8 mouse cellular contexts compared by ENCODE assay signal in the genomic region with DNA sequence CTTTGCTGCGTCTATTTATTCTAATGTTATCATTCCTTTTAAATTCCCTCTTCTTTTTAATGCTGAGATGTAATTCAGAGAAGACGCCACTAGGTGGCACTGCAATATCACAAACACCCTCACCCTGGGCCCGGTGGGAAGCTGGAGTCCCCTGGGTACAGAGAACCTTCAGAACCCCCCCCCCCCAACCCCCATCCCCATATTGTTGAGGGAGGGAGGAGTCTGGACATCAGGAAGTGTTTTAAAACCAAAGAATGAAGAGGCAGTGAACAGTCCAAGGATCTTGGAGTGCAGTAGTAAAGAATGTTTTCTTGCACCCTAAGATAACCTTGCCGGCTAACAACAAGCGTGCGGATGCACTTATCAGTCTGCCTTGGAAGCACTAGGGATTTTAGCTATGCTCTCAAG. TPM values are rescaled to one million over a fixed set of nuclear protein-coding genes. Genes with fewer than 3 reads are reported as not detected.
DNase-seq lines count a peak whose midpoint lies in the region; ATAC-seq and TF ChIP-seq lines count a peak whose summit lies in the region.

No protein-coding gene starts in this region.

- H3K4me2 ChIP-seq in heart, postnatal 0 days (ENCODE audit: low read depth, low read length), result peak overlapping the region; percentile 21; the same call in 1 of the 2 replicates
- H3K4me2 ChIP-seq in limb, embryonic 14.5 days (replicated peaks; ENCODE audit: low read depth, low read length, severe bottlenecking), result no peak overlapping the region
- H3K4me2 ChIP-seq in neural tube, embryonic 13.5 days, result no peak overlapping the region

- WGBS in heart, postnatal 0 days, result 10% methylated on average over 6 of the region's 6 CpGs
- 45% methylated on average over 6 of the region's 6 CpGs for WGBS in limb, embryonic 14.5 days
- WGBS in neural tube, embryonic 13.5 days, result 45% methylated on average over 6 of the region's 6 CpGs

- TF ChIP-seq POLR2A in limb, embryonic 14.5 days (IDR thresholded peaks at IDR 0.05; ENCODE audit: borderline replicate concordance, extremely low read depth, insufficient read depth, insufficient read length), result no peak

- no peaks in the 10 kb centered on the region for H3K27me3 ChIP-seq in heart, postnatal 0 days (ENCODE audit: control insufficient read depth, insufficient read depth, low read length)
- no peaks in the 10 kb centered on the region for H3K27me3 ChIP-seq in limb, embryonic 14.5 days (ENCODE audit: control insufficient read depth, insufficient read depth, low read length)
- no peaks in the 10 kb centered on the region for H3K27me3 ChIP-seq in neural tube, embryonic 13.5 days

- H3K9ac ChIP-seq in heart, postnatal 0 days (replicated peaks; ENCODE audit: low read depth, low read length), result no peak overlapping the region
- no peak overlapping the region for H3K9ac ChIP-seq in limb, embryonic 14.5 days (ENCODE audit: low read depth, low read length, severe bottlenecking)
- no peak overlapping the region for H3K9ac ChIP-seq in neural tube, embryonic 13.5 days

- no peak overlapping the region for H3K27ac ChIP-seq in heart, postnatal 0 days (ENCODE audit: low read depth)
- H3K27ac ChIP-seq in limb, embryonic 14.5 days (replicated peaks; ENCODE audit: low read depth, low read length), result no peak overlapping the region
- no peak overlapping the region for H3K27ac ChIP-seq in neural tube, embryonic 13.5 days (replicated peaks)

- H3K9me3 ChIP-seq in heart, postnatal 0 days (replicated peaks; ENCODE audit: control insufficient read depth, low read length), result no peaks in the 10 kb centered on the region
- no peaks in the 10 kb centered on the region for H3K9me3 ChIP-seq in limb, embryonic 14.5 days (ENCODE audit: control insufficient read depth, low read length)
- H3K9me3 ChIP-seq in neural tube, embryonic 13.5 days, result no peaks in the 10 kb centered on the region

- H3K4me1 ChIP-seq in heart, postnatal 0 days (ENCODE audit: control insufficient read depth, insufficient read depth), result no peaks in the 10 kb centered on the region
- H3K4me1 ChIP-seq in limb, embryonic 14.5 days (ENCODE audit: control insufficient read depth, insufficient read depth, low read length), result no peaks in the 10 kb centered on the region
- H3K4me1 ChIP-seq in neural tube, embryonic 13.5 days (replicated peaks), result no peaks in the 10 kb centered on the region

- no peaks in the 10 kb centered on the region for H3K36me3 ChIP-seq in heart, postnatal 0 days (replicated peaks; ENCODE audit: control insufficient read depth, insufficient read depth, low read length)
- no peaks in the 10 kb centered on the region for H3K36me3 ChIP-seq in limb, embryonic 14.5 days (ENCODE audit: control insufficient read depth, insufficient read depth, low read length)
- H3K36me3 ChIP-seq in neural tube, embryonic 13.5 days, result no peaks in the 10 kb centered on the region

- no peak overlapping the region for H3K4me3 ChIP-seq in heart, postnatal 0 days (ENCODE audit: low read depth, low read length)
- no peak overlapping the region for H3K4me3 ChIP-seq in limb, embryonic 14.5 days (replicated peaks; ENCODE audit: low read length)
- no peak overlapping the region for H3K4me3 ChIP-seq in neural tube, embryonic 13.5 days

- TF ChIP-seq CTCF in heart, postnatal 0 days (IDR thresholded peaks at IDR 0.05; ENCODE audit: low read depth), result peak; percentile 79

- peak; percentile 66 for ATAC-seq in heart, postnatal 0 days (ENCODE audit: insufficient read depth, low read depth)
- 0 out of 2 replicates have a peak, but pooled peaks have one; percentile 65 for ATAC-seq in limb, embryonic 14.5 days (ENCODE audit: low FRiP score, low read depth)
- ATAC-seq in neural tube, embryonic 13.5 days (ENCODE audit: low read depth), result peak; percentile 75
- no peak for ATAC-seq in activated CD4-positive, CD25-positive, alpha-beta regulatory T cell, adult 4 months

- no peak for TF ChIP-seq EP300 in heart, postnatal 0 days (IDR thresholded peaks at IDR 0.05; ENCODE audit: low read depth)

- peak; percentile 13 for DNase-seq in adrenal gland, postnatal 25 days
- DNase-seq in adrenal gland, adult 8-10 months, result no peak
- peak; percentile 23 for DNase-seq in 416B (ENCODE audit: low read depth)
- peak; percentile 44 to 46 for DNase-seq in cerebellum, postnatal 14 days
- peak; percentile 26 for DNase-seq in heart, postnatal 0 days (ENCODE audit: low spot score)
- peak; percentile 22 for DNase-seq in limb, embryonic 14.5 days (ENCODE audit: low spot score)

RNA-seq across cellular contexts. Expression of gene Col4a4, which starts 32.2 kb away (rescaled TPM):
- 3.6 and 4.6 TPM in 2 replicates for total RNA-seq in adrenal gland, postnatal 25 days (2021)
- 1 to 10 TPM; 7.0 to 9.1 (median 7.3) TPM for total RNA-seq in adrenal gland, adult 8-10 months (2022)
- 0.53 and 1.9 TPM in 2 replicates for total RNA-seq in heart, postnatal 0 days (2014; rRNA removed; ENCODE audit: low replicate concordance)
- polyA plus RNA-seq in heart, postnatal 0 days (2015; fragmentation: Nextera tagmentation; extraction: Ambion mirVana), result 0.89 and 1.3 TPM in 2 replicates
- 0.14 and 0.15 TPM in 2 replicates for polyA plus RNA-seq in limb, embryonic 14.5 days (2012; rRNA removed)
- 0.07 and 0.18 TPM in 2 replicates for polyA plus RNA-seq in limb, embryonic 14.5 days (2014; fragmentation: Nextera tagmentation; extraction: Ambion mirVana)
- polyA plus RNA-seq in neural tube, embryonic 13.5 days (2015; fragmentation: Nextera tagmentation; extraction: Ambion mirVana), result 0.18 and 0.24 TPM in 2 replicates
- under 1 TPM; 0.11 to 0.12 TPM for polyA plus RNA-seq in activated CD4-positive, CD25-positive, alpha-beta regulatory T cell, adult 4 months (2017; shearing (Covaris generic))

RNA-seq across cellular contexts. Expression of gene Col4a3, which starts 32.3 kb away (rescaled TPM):
- 1.7 and 2.9 TPM in 2 replicates for total RNA-seq in adrenal gland, postnatal 25 days (2021)
- total RNA-seq in adrenal gland, adult 8-10 months (2022), result 1 to 10 TPM; 2.0 to 3.9 (median 2.8) TPM
- 0.08 and 9.9 TPM in 2 replicates for total RNA-seq in heart, postnatal 0 days (2014; rRNA removed; ENCODE audit: low replicate concordance)
- 0.58 and 0.63 TPM in 2 replicates for polyA plus RNA-seq in heart, postnatal 0 days (2015; fragmentation: Nextera tagmentation; extraction: Ambion mirVana)
- polyA plus RNA-seq in limb, embryonic 14.5 days (2012; rRNA removed), result 0.04 and 0.06 TPM in 2 replicates
- polyA plus RNA-seq in limb, embryonic 14.5 days (2014; fragmentation: Nextera tagmentation; extraction: Ambion mirVana), result 0.03 TPM in 1 of 2 replicates, not detected in the other
- polyA plus RNA-seq in neural tube, embryonic 13.5 days (2015; fragmentation: Nextera tagmentation; extraction: Ambion mirVana), result 0.25 and 0.27 TPM in 2 replicates
- polyA plus RNA-seq in activated CD4-positive, CD25-positive, alpha-beta regulatory T cell, adult 4 months (2017; shearing (Covaris generic)), result under 1 TPM in 1 of 2 experiments, not detected in 1; 0.05 TPM
